Mouse (Mus musculus): ENCODE data around the gene Vsig2.

The Vsig2 gene

GRCm38 (mm10) chr9:37539170-37540025 is at the start of gene Vsig2:
Vsig2 (plus strand) TSS chr9:37539255.
- DNase-seq = no peak

- DNase-seq = peak; percentile 25 to 43
These were observed 49.5 kb upstream of the Vsig2 start for GRCm38 (mm10) chr9:37489446-37490120.

GRCm38 (mm10) chr9:37495761-37496160 is 43.3 kb upstream of the Vsig2 start:
- DNase-seq = no peak

GRCm38 (mm10) chr9:37496325-37496724 is 42.7 kb upstream of the Vsig2 start:
- DNase-seq = no peak

- no peak for DNase-seq
These were observed 38.9 kb upstream of the Vsig2 start for GRCm38 (mm10) chr9:37500201-37500600.

GRCm38 (mm10) chr9:37501170-37501569 is 37.9 kb upstream of the Vsig2 start:
- DNase-seq = no peak

GRCm38 (mm10) chr9:37504348-37504747 is 34.7 kb upstream of the Vsig2 start:
- no peak for DNase-seq

- no peak for DNase-seq
These were observed 33.0 kb upstream of the Vsig2 start for GRCm38 (mm10) chr9:37506023-37506422.

- no peak for DNase-seq
These were observed 27.0 kb upstream of the Vsig2 start for GRCm38 (mm10) chr9:37512097-37512496.

GRCm38 (mm10) chr9:37514456-37514855 is 24.6 kb upstream of the Vsig2 start:
- DNase-seq = no peak

GRCm38 (mm10) chr9:37517467-37517866 is 21.6 kb upstream of the Vsig2 start:
- DNase-seq = no peak

GRCm38 (mm10) chr9:37518991-37519390 is 20.1 kb upstream of the Vsig2 start:
- no peak for DNase-seq

- DNase-seq = no peak
These were observed 19.1 kb upstream of the Vsig2 start for GRCm38 (mm10) chr9:37519995-37520394.

- DNase-seq = no peak
These were observed 13.6 kb upstream of the Vsig2 start for GRCm38 (mm10) chr9:37525461-37525860.

- DNase-seq = no peak
These were observed 12.3 kb upstream of the Vsig2 start for GRCm38 (mm10) chr9:37526443-37527395.

GRCm38 (mm10) chr9:37527396-37528224 is 11.4 kb upstream of the Vsig2 start, which contains the start of gene Esam:
Esam (plus strand) TSS chr9:37528078.
- peak in 1 of 2 experiments; percentile 26 for DNase-seq

- DNase-seq = no peak
These were observed 10.7 kb upstream of the Vsig2 start for GRCm38 (mm10) chr9:37528225-37528970.

- peak in 1 of 2 experiments; percentile 30 for DNase-seq
These were observed 8.8 kb upstream of the Vsig2 start for GRCm38 (mm10) chr9:37530031-37530887.

GRCm38 (mm10) chr9:37530888-37531705 is 8.0 kb upstream of the Vsig2 start:
- no peak for DNase-seq
